Mouse (Mus musculus): ENCODE measurements around the gene Kmt2e. TPM values are rescaled to one million over a fixed set of nuclear protein-coding genes. Genes with fewer than 3 reads are reported as not detected.

The Kmt2e gene
- polyA plus RNA-seq, 1 experiment from 2014 or later, result 27.5 TPM

DNA sequence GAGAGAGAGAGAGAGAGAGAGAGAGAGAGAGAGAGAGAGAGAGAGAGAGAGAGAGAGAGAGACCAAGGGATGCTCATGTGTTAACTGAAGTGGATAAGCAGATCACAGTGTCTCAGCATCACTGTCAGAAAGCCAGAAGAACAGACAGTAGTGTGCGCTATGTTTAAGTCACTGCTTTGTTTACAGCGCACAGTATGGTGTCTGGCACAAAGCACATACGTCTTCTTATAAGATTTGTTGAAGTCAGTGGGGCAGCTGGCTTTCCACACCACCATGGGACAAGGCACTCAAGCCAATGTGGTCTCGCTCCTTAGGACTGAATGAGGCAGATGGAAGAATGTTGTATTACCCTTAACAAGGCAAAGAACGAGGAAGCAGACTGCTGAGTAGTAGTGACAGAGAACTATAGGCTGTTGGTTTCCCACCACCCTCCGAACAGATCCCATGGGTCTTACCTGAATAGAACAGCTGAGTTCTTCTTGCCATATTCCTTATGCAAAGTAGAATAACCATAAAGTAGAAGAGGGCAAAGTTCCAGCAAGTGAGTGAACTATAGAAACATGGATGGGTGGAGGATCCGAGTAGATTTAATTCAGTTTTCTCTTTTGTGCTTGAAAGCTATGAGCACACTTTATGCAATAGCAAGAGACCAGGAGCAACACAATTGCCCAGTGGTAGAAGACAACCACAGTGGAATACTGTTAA lies 44.5 kb upstream of the Kmt2e start:
- WGBS (ENCODE audit: insufficient replicate concordance), result 70% methylated on average over 7 of the region's 7 CpGs
- Histone ChIP-seq H3K4me2 (ENCODE audit: low read depth, low read length) (no peak overlapping the region), H3K27me3 (ENCODE audit: insufficient read depth, low read length) (no peaks in the 10 kb centered on the region), H3K27ac (ENCODE audit: low read depth) (no peak overlapping the region), H3K4me1 (ENCODE audit: insufficient read depth) (no peaks in the 10 kb centered on the region), H3K36me3 (replicated peaks; ENCODE audit: insufficient read depth, low read length) (no peaks in the 10 kb centered on the region), H3K9ac (replicated peaks) (no peak overlapping the region), H3K4me3 (ENCODE audit: low read depth, low read length) (no peak overlapping the region), H3K9me3 (ENCODE audit: low read length) (no peaks in the 10 kb centered on the region)
- ATAC-seq (no peak), DNase-seq (no peak)
- no peak for TF ChIP-seq CTCF (IDR thresholded peaks at IDR 0.05; ENCODE audit: low read depth)

GRCm38 (mm10) chr5:23391714-23392113 lies 42.5 kb upstream of the Kmt2e start:
- Histone ChIP-seq H3K4me2 (ENCODE audit: low read depth, low read length) (no peak overlapping the region), H3K27me3 (ENCODE audit: insufficient read depth, low read length) (no peaks in the 10 kb centered on the region), H3K9me3 (ENCODE audit: low read length) (no peaks in the 10 kb centered on the region), H3K4me1 (ENCODE audit: insufficient read depth) (no peaks in the 10 kb centered on the region), H3K27ac (ENCODE audit: low read depth) (no peak overlapping the region), H3K4me3 (ENCODE audit: low read depth, low read length) (no peak overlapping the region), H3K9ac (replicated peaks) (no peak overlapping the region), H3K36me3 (replicated peaks; ENCODE audit: insufficient read depth, low read length) (no peaks in the 10 kb centered on the region)
- DNase-seq, result no peak
- WGBS (ENCODE audit: insufficient replicate concordance), result 79% methylated on average over 7 of the region's 7 CpGs
- TF ChIP-seq CTCF (IDR thresholded peaks at IDR 0.05; ENCODE audit: low read depth) (no peak), EP300 (IDR thresholded peaks at IDR 0.05; ENCODE audit: low read depth) (no peak)
- ATAC-seq, result no peak

DNA sequence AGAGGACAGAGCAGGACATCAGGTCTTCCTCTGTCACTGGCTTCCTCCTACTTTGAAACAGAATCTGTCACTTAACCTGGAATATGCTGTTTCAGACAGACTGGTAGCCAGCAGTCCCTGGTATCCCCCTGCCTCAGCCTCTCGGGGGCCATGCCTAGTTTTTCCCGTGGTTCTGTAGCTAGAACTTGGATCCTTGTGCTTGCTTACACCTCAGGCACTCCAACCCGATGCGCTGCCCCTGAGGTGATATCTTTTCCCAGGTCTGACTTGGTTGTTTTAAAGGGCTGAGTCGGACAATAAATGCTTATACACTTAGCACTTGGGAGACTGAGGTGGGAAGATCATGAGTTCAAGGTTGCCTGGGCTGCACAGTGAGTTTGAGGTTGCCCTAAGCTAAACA lies 40.4 kb upstream of the Kmt2e start:
- H3K4me1 ChIP-seq (ENCODE audit: insufficient read depth), result no peaks in the 10 kb centered on the region
- H3K27ac ChIP-seq (ENCODE audit: low read depth), result no peak overlapping the region
- H3K4me2 ChIP-seq (ENCODE audit: low read depth, low read length), result no peak overlapping the region
- H3K4me3 ChIP-seq (ENCODE audit: low read depth, low read length), result no peak overlapping the region
- no peak overlapping the region for H3K9ac ChIP-seq (replicated peaks)
- no peaks in the 10 kb centered on the region for H3K9me3 ChIP-seq (ENCODE audit: low read length)
- no peaks in the 10 kb centered on the region for H3K36me3 ChIP-seq (replicated peaks; ENCODE audit: insufficient read depth, low read length)
- DNase-seq (no peak), ATAC-seq (no peak)
- TF ChIP-seq CTCF (IDR thresholded peaks at IDR 0.05; ENCODE audit: low read depth), result no peak
- TF ChIP-seq EP300 (IDR thresholded peaks at IDR 0.05; ENCODE audit: low read depth), result no peak
- WGBS (ENCODE audit: insufficient replicate concordance), result 77% methylated on average over 5 of the region's 5 CpGs
- no peaks in the 10 kb centered on the region for H3K27me3 ChIP-seq (ENCODE audit: insufficient read depth, low read length)

DNA sequence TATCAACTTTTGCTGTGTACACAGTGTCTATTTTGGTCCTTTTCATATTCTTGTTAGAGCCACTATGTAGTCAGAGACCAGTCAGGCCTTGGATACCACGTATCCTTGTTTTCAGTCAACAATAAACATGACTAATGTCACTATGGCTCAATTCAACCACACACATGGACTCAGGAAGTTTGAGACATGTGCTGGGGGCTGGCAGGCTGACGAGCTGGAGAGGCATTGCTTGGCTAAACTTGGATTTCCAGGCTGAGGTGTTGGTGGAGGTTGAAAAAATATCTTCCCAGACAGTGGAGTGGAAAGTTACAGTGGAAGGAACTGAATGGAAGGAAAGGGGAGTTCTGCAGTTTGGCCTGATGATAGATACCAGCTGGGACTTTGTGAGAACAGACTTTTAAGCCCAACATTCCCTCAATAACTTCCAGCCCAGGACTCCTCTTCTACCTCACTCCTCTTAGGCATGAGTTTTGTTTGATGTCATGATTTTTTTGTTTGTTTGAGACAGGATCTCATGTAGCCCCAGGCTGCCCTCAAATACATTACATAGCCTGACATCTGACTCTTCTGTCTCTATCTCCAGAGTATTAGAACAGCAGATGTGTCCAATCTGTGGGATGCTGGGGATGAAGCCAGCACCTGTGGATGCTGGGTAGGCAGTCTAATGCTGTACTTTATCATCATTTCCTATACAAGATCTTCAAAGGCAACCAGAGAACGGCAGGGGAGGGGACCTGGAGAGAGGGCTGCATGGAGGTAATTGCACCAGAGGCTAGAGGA lies 39.7 kb upstream of the Kmt2e start:
- H3K4me1 ChIP-seq (ENCODE audit: insufficient read depth), result no peaks in the 10 kb centered on the region
- no peak for ATAC-seq
- no peak overlapping the region for H3K4me2 ChIP-seq (ENCODE audit: low read depth, low read length)
- whole genome bisulfite sequencing (ENCODE audit: insufficient replicate concordance), result 40% methylated on average over 3 of the region's 3 CpGs
- no peak for TF ChIP-seq CTCF (IDR thresholded peaks at IDR 0.05; ENCODE audit: low read depth)
- no peak for TF ChIP-seq EP300 (IDR thresholded peaks at IDR 0.05; ENCODE audit: low read depth)
- no peaks in the 10 kb centered on the region for H3K36me3 ChIP-seq (replicated peaks; ENCODE audit: insufficient read depth, low read length)
- H3K9me3 ChIP-seq (ENCODE audit: low read length), result no peaks in the 10 kb centered on the region
- no peak overlapping the region for H3K9ac ChIP-seq (replicated peaks)
- DNase-seq, result no peak
- no peak overlapping the region for H3K4me3 ChIP-seq (ENCODE audit: low read depth, low read length)
- no peaks in the 10 kb centered on the region for H3K27me3 ChIP-seq (ENCODE audit: insufficient read depth, low read length)
- no peak overlapping the region for H3K27ac ChIP-seq (ENCODE audit: low read depth)

GRCm38 (mm10) chr5:23395721-23396120 lies 38.5 kb upstream of the Kmt2e start:
- H3K9me3 ChIP-seq (ENCODE audit: low read length), result no peaks in the 10 kb centered on the region
- ATAC-seq (no peak), DNase-seq (no peak)
- H3K4me3 ChIP-seq (ENCODE audit: low read depth, low read length), result no peak overlapping the region
- 68% methylated on average over 3 of the region's 3 CpGs for WGBS (ENCODE audit: insufficient replicate concordance)
- H3K27ac ChIP-seq (ENCODE audit: low read depth), result no peak overlapping the region
- H3K36me3 ChIP-seq (replicated peaks; ENCODE audit: insufficient read depth, low read length), result no peaks in the 10 kb centered on the region
- no peaks in the 10 kb centered on the region for H3K27me3 ChIP-seq (ENCODE audit: insufficient read depth, low read length)
- H3K4me1 ChIP-seq (ENCODE audit: insufficient read depth), result no peaks in the 10 kb centered on the region
- H3K9ac ChIP-seq (replicated peaks), result no peak overlapping the region
- no peak for TF ChIP-seq EP300 (IDR thresholded peaks at IDR 0.05; ENCODE audit: low read depth)
- no peak for TF ChIP-seq CTCF (IDR thresholded peaks at IDR 0.05; ENCODE audit: low read depth)
- no peak overlapping the region for H3K4me2 ChIP-seq (ENCODE audit: low read depth, low read length)

- TF ChIP-seq EP300 (IDR thresholded peaks at IDR 0.05; ENCODE audit: low read depth) (no peak), CTCF (IDR thresholded peaks at IDR 0.05; ENCODE audit: low read depth) (no peak)
- Histone ChIP-seq H3K9me3 (ENCODE audit: low read length) (no peaks in the 10 kb centered on the region), H3K9ac (replicated peaks) (no peak overlapping the region), H3K36me3 (replicated peaks; ENCODE audit: insufficient read depth, low read length) (no peaks in the 10 kb centered on the region), H3K27me3 (ENCODE audit: insufficient read depth, low read length) (no peaks in the 10 kb centered on the region), H3K4me2 (ENCODE audit: low read depth, low read length) (no peak overlapping the region), H3K27ac (ENCODE audit: low read depth) (no peak overlapping the region), H3K4me3 (ENCODE audit: low read depth, low read length) (no peak overlapping the region), H3K4me1 (ENCODE audit: insufficient read depth) (no peaks in the 10 kb centered on the region)
- no peak for ATAC-seq
- DNase-seq, result no peak
- 54% methylated on average over 3 of the region's 3 CpGs for WGBS (ENCODE audit: insufficient replicate concordance)
These were observed 37.5 kb upstream of the Kmt2e start for GRCm38 (mm10) chr5:23396756-23397155.
